Mouse (Mus musculus) lung, adult 18-20 months (tissue): ENCODE data around the gene Nipal3.
A peak's percentile ranks its signal among the peaks of the same experiment; 100 is the strongest.

Experiments
- DNase-seq, 2 experiments: peaks; one replicate each; pipeline ENCODE4 v3.0.0; 2022; ENCODE audit warnings: mixed read lengths in 2 of 2

Gene Nipal3

GRCm38 (mm10) chr4:135505794-135506193, 11.0 kb upstream of the Nipal3 start:
- DNase-seq, result no peak

GRCm38 (mm10) chr4:135501587-135501986, 6.7 kb upstream of the Nipal3 start:
- no peak for DNase-seq

GRCm38 (mm10) chr4:135499831-135500230, 5.0 kb upstream of the Nipal3 start:
- DNase-seq, result no peak

- DNase-seq, result peak; percentile 50 to 65
These were observed 3.3 kb upstream of the Nipal3 start for GRCm38 (mm10) chr4:135498136-135498535.

GRCm38 (mm10) chr4:135495810-135496209, 972 bp upstream of the Nipal3 start:
- peak; percentile 75 to 86 for DNase-seq

GRCm38 (mm10) chr4:135495397-135495791, 556 bp upstream of the Nipal3 start:
- DNase-seq, result no peak

- peak; percentile 57 to 60 for DNase-seq
These were observed 932 bp downstream of the Nipal3 start for GRCm38 (mm10) chr4:135493691-135494520.

- no peak for DNase-seq
These were observed 1.6 kb downstream of the Nipal3 start for GRCm38 (mm10) chr4:135493271-135493670.

- DNase-seq, result no peak
These were observed 5.6 kb downstream of the Nipal3 start for GRCm38 (mm10) chr4:135489256-135489655.

- DNase-seq, result no peak
These were observed 8.5 kb downstream of the Nipal3 start for GRCm38 (mm10) chr4:135486352-135486751.

GRCm38 (mm10) chr4:135485086-135485485, 9.8 kb downstream of the Nipal3 start:
- no peak for DNase-seq

- no peak for DNase-seq
These were observed 14.5 kb downstream of the Nipal3 start for GRCm38 (mm10) chr4:135480370-135480769.

- DNase-seq, result no peak
These were observed 17.0 kb downstream of the Nipal3 start for GRCm38 (mm10) chr4:135477851-135478250.

- DNase-seq, result no peak
These were observed 31.4 kb downstream of the Nipal3 start for GRCm38 (mm10) chr4:135463406-135463805.

GRCm38 (mm10) chr4:135453572-135453971, 41.3 kb downstream of the Nipal3 start:
- DNase-seq, result no peak

- DNase-seq, result peak in 1 of 2 experiments; percentile 31
These were observed 41.7 kb downstream of the Nipal3 start for GRCm38 (mm10) chr4:135453164-135453563.

- no peak for DNase-seq
These were observed 43.4 kb downstream of the Nipal3 start for GRCm38 (mm10) chr4:135451360-135452015.

- DNase-seq, result no peak
These were observed 52.4 kb downstream of the Nipal3 start for GRCm38 (mm10) chr4:135442473-135442872.

- peak in 1 of 2 experiments; percentile 32 for DNase-seq
These were observed 54.8 kb downstream of the Nipal3 start for GRCm38 (mm10) chr4:135439904-135440522.

- DNase-seq, result peak; percentile 55 to 62
These were observed 55.6 kb downstream of the Nipal3 start for GRCm38 (mm10) chr4:135439188-135439647.

GRCm38 (mm10) chr4:135437924-135438323, 56.9 kb downstream of the Nipal3 start:
- DNase-seq, result no peak

- peak in 1 of 2 experiments; percentile 61 for DNase-seq
These were observed 58.5 kb downstream of the Nipal3 start for GRCm38 (mm10) chr4:135436291-135436690.

- DNase-seq, result no peak
These were observed 60.4 kb downstream of the Nipal3 start for GRCm38 (mm10) chr4:135434395-135434789.
